Mouse (Mus musculus): ENCODE results near the gene Col19a1.
"Not testable (repeated sequence)": the region's sequence is repeated elsewhere in the genome, so short reads cannot be mapped to it uniquely, and the experiment has no call there.

The Col19a1 gene

GRCm38 (mm10) chr1:24587141-24587541 lies at the start of gene Col19a1:
Col19a1 (minus strand) TSS chr1:24587472.
- CTCF ChIA-PET, result interaction anchor here in 2 of 4 experiments (0.5 to 1.5 kb wide), 2 partner anchors 352 to 1031 kb away, joined by 3 to 4 read pairs; no protein-coding TSS in a partner anchor
- POLR2A ChIA-PET, result no interaction called here

GRCm38 (mm10) chr1:24633553-24634132 lies 46.4 kb upstream of the Col19a1 start:
- POLR2A ChIA-PET, result interaction anchor here in 1 of 4 experiments (0.5 kb wide), 1 partner anchor 255 kb away, joined by 4 read pairs; no protein-coding TSS in a partner anchor
- CTCF ChIA-PET, result interaction anchor here (0.6 to 2.3 kb wide), 18 partner anchors 10 to 645 kb away, joined by 3 to 12 read pairs (median 4); partner anchors contain the start of gene Lmbrd1 (in 1 of the 4)

- CTCF ChIA-PET, POLR2A ChIA-PET: not testable (repeated sequence)
These were observed 25.3 kb upstream of the Col19a1 start for GRCm38 (mm10) chr1:24612556-24612955.

GRCm38 (mm10) chr1:24595096-24595495 lies 7.8 kb upstream of the Col19a1 start:
- ChIA-PET POLR2A (no interaction called here), CTCF (no interaction called here)

GRCm38 (mm10) chr1:24586370-24587140 lies 717 bp downstream of the Col19a1 start:
- POLR2A ChIA-PET, result interaction anchor here in 1 of 4 experiments (0.6 kb wide), 1 partner anchor 1171 kb away, joined by 3 read pairs; no protein-coding TSS in a partner anchor
- CTCF ChIA-PET, result interaction anchor here in 3 of 4 experiments (0.5 to 1.5 kb wide), 3 partner anchors 174 to 1032 kb away, joined by 3 to 4 read pairs (median 3); no protein-coding TSS in a partner anchor

- CTCF ChIA-PET, result no interaction called here
- POLR2A ChIA-PET, result no interaction called here
These were observed 14.7 kb downstream of the Col19a1 start for GRCm38 (mm10) chr1:24572602-24573001.

GRCm38 (mm10) chr1:24564113-24564512 lies 23.2 kb downstream of the Col19a1 start:
- ChIA-PET CTCF (no interaction called here), POLR2A (no interaction called here)

- ChIA-PET CTCF (no interaction called here), POLR2A (no interaction called here)
These were observed 29.3 kb downstream of the Col19a1 start for GRCm38 (mm10) chr1:24558005-24558404.

- ChIA-PET CTCF (interaction anchor here in 1 of 4 experiments (0.7 kb wide), 1 partner anchor 71 kb away, joined by 3 read pairs; no protein-coding TSS in a partner anchor), POLR2A (no interaction called here)
These were observed 33.8 kb downstream of the Col19a1 start for GRCm38 (mm10) chr1:24553462-24553861.

GRCm38 (mm10) chr1:24550560-24551280 lies 36.6 kb downstream of the Col19a1 start:
- POLR2A ChIA-PET, result interaction anchor here in 1 of 4 experiments (0.6 kb wide), 1 partner anchor 272 kb away, joined by 3 read pairs; no protein-coding TSS in a partner anchor
- CTCF ChIA-PET, result no interaction called here

- ChIA-PET POLR2A (no interaction called here), CTCF (no interaction called here)
These were observed 37.2 kb downstream of the Col19a1 start for GRCm38 (mm10) chr1:24550031-24550430.

GRCm38 (mm10) chr1:24549050-24549449 lies 38.2 kb downstream of the Col19a1 start:
- ChIA-PET CTCF (no interaction called here), POLR2A (no interaction called here)

- CTCF ChIA-PET, result no interaction called here
- POLR2A ChIA-PET, result interaction anchor here in 1 of 4 experiments (0.6 kb wide), 1 partner anchor 20 kb away, joined by 3 read pairs; no protein-coding TSS in a partner anchor
These were observed 39.7 kb downstream of the Col19a1 start for GRCm38 (mm10) chr1:24547574-24547973.

- POLR2A ChIA-PET, result no interaction called here
- CTCF ChIA-PET, result no interaction called here
These were observed 47.4 kb downstream of the Col19a1 start for GRCm38 (mm10) chr1:24539852-24540251.

GRCm38 (mm10) chr1:24527194-24527593 lies 60.1 kb downstream of the Col19a1 start:
- POLR2A ChIA-PET, result no interaction called here
- CTCF ChIA-PET, result no interaction called here

- ChIA-PET POLR2A (no interaction called here), CTCF (no interaction called here)
These were observed 69.8 kb downstream of the Col19a1 start for GRCm38 (mm10) chr1:24517462-24517861.

GRCm38 (mm10) chr1:24515341-24515740 lies 71.9 kb downstream of the Col19a1 start:
- POLR2A ChIA-PET, result no interaction called here
- CTCF ChIA-PET, result no interaction called here

- ChIA-PET CTCF (no interaction called here), POLR2A (no interaction called here)
These were observed 75.7 kb downstream of the Col19a1 start for GRCm38 (mm10) chr1:24511536-24511935.

- ChIA-PET POLR2A (no interaction called here), CTCF (no interaction called here)
These were observed 91.9 kb downstream of the Col19a1 start for GRCm38 (mm10) chr1:24495400-24495799.

- ChIA-PET CTCF (no interaction called here), POLR2A (no interaction called here)
These were observed 103.1 kb downstream of the Col19a1 start for GRCm38 (mm10) chr1:24484161-24484560.

All from embryonic stem cell, embryonic (primary cell).